Mouse (Mus musculus) heart, embryonic 13.5 days (tissue): ENCODE measurements at regions not wholly inside any gene's neighbourhood (a gene's known extent, or its start where the extent isn't known, plus 50 kb on each side); places are given as distances from the start of the nearest gene placed in this dataset.

ENCODE experiments used
- ATAC-seq: fragments of 200-750 bp; cut with Nextera tagmentation; 2 replicates; pipeline ENCODE4 v1.8.0; 2017; ENCODE audit warnings: moderate TSS enrichment; ENCODE audit not compliant: insufficient number of reproducible peaks, low FRiP score, low TSS enrichment; ENCODE audit errors: extremely low read depth
- H3K27ac ChIP-seq: fragments of 300-500 bp; sonication (generic); replicated peaks from 2 replicates; pipeline ENCODE4 v1.5.1; 2015; ENCODE audit warnings: moderate library complexity, mild to moderate bottlenecking, inconsistent platforms
- H3K27me3 ChIP-seq: fragments of 300-500 bp; sonication (generic); replicated peaks from 2 replicates; pipeline ENCODE4 v1.6.1; 2015; ENCODE audit warnings: mild to moderate bottlenecking, inconsistent platforms
- H3K36me3 ChIP-seq: fragments of 300-500 bp; sonication (generic); 2 replicates; pipeline ENCODE4 v1.6.1; 2015; ENCODE audit warnings: mild to moderate bottlenecking, inconsistent platforms
- H3K4me1 ChIP-seq: fragments of 300-500 bp; sonication (generic); 2 replicates; pipeline ENCODE4 v1.6.1; 2015; ENCODE audit warnings: inconsistent platforms
- H3K4me2 ChIP-seq: fragments of 300-500 bp; sonication (generic); 2 replicates; pipeline ENCODE4 v1.6.1; 2015; ENCODE audit warnings: inconsistent platforms, mild to moderate bottlenecking, moderate library complexity
- H3K4me3 ChIP-seq: fragments of 300-500 bp; sonication (generic); 2 replicates; pipeline ENCODE4 v1.5.1; 2015; ENCODE audit warnings: moderate library complexity, mild to moderate bottlenecking, inconsistent platforms
- H3K9ac ChIP-seq: fragments of 300-500 bp; sonication (generic); 2 replicates; pipeline ENCODE4 v1.6.1; 2015; ENCODE audit warnings: inconsistent platforms, mild to moderate bottlenecking, moderate library complexity
- H3K9me3 ChIP-seq: fragments of 300-500 bp; sonication (generic); 2 replicates; pipeline ENCODE4 v1.6.1; 2016; ENCODE audit warnings: inconsistent platforms
- WGBS: fragments of 180-500 bp; shearing (Covaris S2); methylation state at CpG from one replicate; pipeline ENCODE4 v1.1.7; 2015; ENCODE audit warnings: mixed read lengths; 5-methylcytosine and 5-hydroxymethylcytosine counted together

DNA sequence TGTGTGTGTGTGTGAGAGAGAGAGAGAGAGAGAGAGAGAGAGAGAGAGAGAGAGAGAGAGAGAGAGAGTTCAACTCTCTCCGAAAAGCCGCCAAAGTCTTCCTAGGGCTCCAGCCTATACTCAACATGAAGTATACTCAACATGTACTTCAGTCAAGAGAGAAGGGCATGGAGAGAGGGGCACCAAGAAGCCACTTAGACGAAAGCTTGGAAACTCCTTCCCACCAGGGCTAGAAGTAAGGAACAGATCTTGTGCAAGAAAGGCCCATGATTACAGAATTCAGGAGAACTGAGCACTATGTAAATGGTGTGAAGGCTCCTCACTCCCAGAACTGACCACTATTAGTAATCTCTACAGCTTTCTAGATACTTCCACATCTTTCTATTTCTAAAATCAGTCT, 467.4 kb upstream of the Hs6st1 start:
- Histone ChIP-seq H3K27me3 (no peaks in the 10 kb centered on the region), H3K36me3 (no peaks in the 10 kb centered on the region), H3K4me1 (no peaks in the 10 kb centered on the region), H3K4me2 (no peak overlapping the region), H3K27ac (no peak overlapping the region), H3K9me3 (peaks cover 5% of the 10 kb centered on the region; the same call in 1 of the 2 replicates), H3K9ac (no peak overlapping the region), H3K4me3 (no peak overlapping the region)
- WGBS, result 88% methylated on average over 3 of the region's 3 CpGs
- no peak for ATAC-seq

GRCm38 (mm10) chr1:35615131-35615530, 453.1 kb upstream of the Hs6st1 start:
- Histone ChIP-seq H3K9me3 (no peaks in the 10 kb centered on the region), H3K27ac (no peak overlapping the region), H3K9ac (no peak overlapping the region), H3K27me3 (no peaks in the 10 kb centered on the region), H3K4me3 (no peak overlapping the region), H3K4me1 (no peaks in the 10 kb centered on the region), H3K36me3 (no peaks in the 10 kb centered on the region), H3K4me2 (no peak overlapping the region)
- 65% methylated on average over 3 of the region's 3 CpGs for WGBS
- ATAC-seq, result no peak

GRCm38 (mm10) chr1:35619476-35619875, 448.7 kb upstream of the Hs6st1 start:
- no peak for ATAC-seq
- 52% methylated on average over 4 of the region's 4 CpGs for WGBS

DNA sequence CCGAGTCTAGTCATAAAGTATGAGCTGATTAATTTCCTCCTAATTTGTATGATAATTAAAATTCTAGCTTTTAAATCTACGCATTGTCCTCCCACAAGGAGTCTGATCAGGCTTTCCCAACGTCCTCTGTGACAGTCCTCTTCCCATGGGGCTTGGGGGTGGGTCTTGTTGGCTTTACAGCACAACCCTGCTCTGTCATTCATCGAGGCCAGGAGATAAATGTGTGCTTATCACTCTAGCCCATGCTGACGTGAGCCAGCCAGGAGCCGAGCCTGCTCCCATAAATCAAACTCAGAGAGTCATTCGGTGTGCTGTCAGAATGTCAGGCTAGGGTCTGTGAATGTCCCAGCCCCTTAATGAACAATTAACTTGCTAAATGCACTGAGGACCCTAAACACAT, 425.6 kb upstream of the Hs6st1 start:
- Histone ChIP-seq H3K9me3 (no peaks in the 10 kb centered on the region), H3K4me3 (no peak overlapping the region), H3K4me1 (peaks cover 6% of the 10 kb centered on the region; the same call in 1 of the 2 replicates), H3K27me3 (no peaks in the 10 kb centered on the region), H3K27ac (no peak overlapping the region), H3K9ac (no peak overlapping the region), H3K4me2 (no peak overlapping the region), H3K36me3 (no peaks in the 10 kb centered on the region)
- 22% methylated on average over 7 of the region's 7 CpGs for whole genome bisulfite sequencing
- no peak for ATAC-seq

More at GRCm38 (mm10) chr1:35619476-35619875, 448.7 kb upstream of the Hs6st1 start:
- H3K9me3 ChIP-seq, result no peaks in the 10 kb centered on the region
- H3K27ac ChIP-seq, result no peak overlapping the region
- H3K9ac ChIP-seq, result no peak overlapping the region
- no peak overlapping the region for H3K4me2 ChIP-seq
- H3K4me3 ChIP-seq, result no peak overlapping the region
- no peaks in the 10 kb centered on the region for H3K36me3 ChIP-seq
- no peaks in the 10 kb centered on the region for H3K4me1 ChIP-seq
- no peaks in the 10 kb centered on the region for H3K27me3 ChIP-seq

- H3K4me2 ChIP-seq, result no peak overlapping the region
- no peak overlapping the region for H3K27ac ChIP-seq
- H3K36me3 ChIP-seq, result no peaks in the 10 kb centered on the region
- H3K4me3 ChIP-seq, result no peak overlapping the region
- H3K4me1 ChIP-seq, result no peaks in the 10 kb centered on the region
- H3K9me3 ChIP-seq, result no peaks in the 10 kb centered on the region
- no peak overlapping the region for H3K9ac ChIP-seq
- ATAC-seq, result no peak
- 73% methylated on average over 13 of the region's 13 CpGs for WGBS
- H3K27me3 ChIP-seq, result no peaks in the 10 kb centered on the region
Observed at GRCm38 (mm10) chr1:35653119-35653956, 414.9 kb upstream of the Hs6st1 start.

DNA sequence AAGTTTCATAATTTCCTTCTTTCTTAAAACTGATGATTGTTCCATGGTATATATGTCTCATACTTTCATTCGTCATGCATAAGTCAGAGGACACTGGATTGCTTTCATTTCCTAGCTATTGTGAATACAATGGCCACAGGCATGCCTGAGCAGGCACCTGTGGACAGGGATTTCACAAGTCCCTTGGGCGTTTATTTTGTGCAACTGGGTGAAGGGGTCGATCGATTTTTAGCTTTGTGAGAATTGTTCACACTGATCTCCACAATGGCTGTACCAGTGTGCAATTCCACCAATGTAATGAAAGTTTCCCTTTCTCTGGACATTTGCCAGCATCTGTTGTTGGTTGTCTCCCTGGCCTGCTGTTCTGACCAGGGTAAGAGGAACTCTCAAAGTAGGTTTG, 405.2 kb upstream of the Hs6st1 start:
- Histone ChIP-seq H3K4me3 (no peak overlapping the region), H3K27me3 (no peaks in the 10 kb centered on the region), H3K4me1 (no peaks in the 10 kb centered on the region), H3K9ac (no peak overlapping the region), H3K27ac (no peak overlapping the region), H3K9me3 (0 out of 2 replicates have a peak, but pooled peaks cover 2% of the 10 kb centered on the region), H3K36me3 (no peaks in the 10 kb centered on the region), H3K4me2 (no peak overlapping the region)
- 84% methylated on average over 4 of the region's 4 CpGs for WGBS
- no peak for ATAC-seq

- no peak overlapping the region for H3K4me3 ChIP-seq
- H3K4me2 ChIP-seq, result no peak overlapping the region
- no peaks in the 10 kb centered on the region for H3K36me3 ChIP-seq
- no peak overlapping the region for H3K27ac ChIP-seq
- 73% methylated on average over 4 of the region's 4 CpGs for WGBS
- H3K9me3 ChIP-seq, result peaks cover 2% of the 10 kb centered on the region; the same call in 1 of the 2 replicates
- no peaks in the 10 kb centered on the region for H3K4me1 ChIP-seq
- no peak for ATAC-seq
- no peak overlapping the region for H3K9ac ChIP-seq
- no peaks in the 10 kb centered on the region for H3K27me3 ChIP-seq
Observed at GRCm38 (mm10) chr1:35673524-35673923, 394.7 kb upstream of the Hs6st1 start.

DNA sequence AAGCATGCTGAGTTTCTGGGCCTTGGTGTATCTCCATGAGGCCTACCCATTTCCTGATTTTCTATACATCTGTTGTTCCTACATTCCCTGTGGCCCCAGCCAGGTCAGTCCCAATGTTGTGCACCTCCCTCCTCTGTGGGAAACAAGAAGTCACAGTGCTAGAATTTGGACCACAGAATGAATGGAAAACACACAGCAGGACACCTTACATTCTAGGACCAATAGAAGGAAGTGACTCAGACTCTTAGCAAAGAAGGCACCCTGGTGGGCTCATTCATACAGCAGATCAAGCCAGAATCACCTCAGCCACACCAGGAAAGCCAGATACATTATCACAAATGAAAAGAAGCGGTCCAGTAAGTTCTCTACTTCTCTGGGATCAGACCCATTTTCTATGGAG, 394.2 kb upstream of the Hs6st1 start:
- no peak for ATAC-seq
- H3K4me2 ChIP-seq, result no peak overlapping the region
- 68% methylated on average over 1 of the region's 1 CpGs for WGBS

GRCm38 (mm10) chr1:35682511-35682949, 385.7 kb upstream of the Hs6st1 start:
- no peak for ATAC-seq
- 69% methylated on average over 8 of the region's 8 CpGs for WGBS

More for the DNA sequence above, 394.2 kb upstream of the Hs6st1 start:
- H3K9me3 ChIP-seq, result peaks cover 2% of the 10 kb centered on the region; the same call in 1 of the 2 replicates
- H3K27ac ChIP-seq, result no peak overlapping the region
- no peaks in the 10 kb centered on the region for H3K36me3 ChIP-seq
- no peak overlapping the region for H3K4me3 ChIP-seq
- no peaks in the 10 kb centered on the region for H3K27me3 ChIP-seq
- H3K9ac ChIP-seq, result no peak overlapping the region
- H3K4me1 ChIP-seq, result no peaks in the 10 kb centered on the region

GRCm38 (mm10) chr1:35685651-35686050, 382.5 kb upstream of the Hs6st1 start:
- H3K27ac ChIP-seq, result no peak overlapping the region
- 40% methylated on average over 6 of the region's 6 CpGs for WGBS
- no peaks in the 10 kb centered on the region for H3K36me3 ChIP-seq
- H3K27me3 ChIP-seq, result no peaks in the 10 kb centered on the region
- no peak overlapping the region for H3K4me3 ChIP-seq
- ATAC-seq, result no peak
- H3K4me2 ChIP-seq, result no peak overlapping the region
- H3K9me3 ChIP-seq, result no peaks in the 10 kb centered on the region
- no peak overlapping the region for H3K9ac ChIP-seq
- peaks cover 17% of the 10 kb centered on the region for H3K4me1 ChIP-seq

More at GRCm38 (mm10) chr1:35682511-35682949, 385.7 kb upstream of the Hs6st1 start:
- Histone ChIP-seq H3K4me3 (no peak overlapping the region), H3K27me3 (no peaks in the 10 kb centered on the region), H3K36me3 (no peaks in the 10 kb centered on the region), H3K9ac (no peak overlapping the region), H3K9me3 (peaks cover 2% of the 10 kb centered on the region; the same call in 1 of the 2 replicates), H3K4me1 (peaks cover 11% of the 10 kb centered on the region), H3K4me2 (no peak overlapping the region), H3K27ac (no peak overlapping the region)

DNA sequence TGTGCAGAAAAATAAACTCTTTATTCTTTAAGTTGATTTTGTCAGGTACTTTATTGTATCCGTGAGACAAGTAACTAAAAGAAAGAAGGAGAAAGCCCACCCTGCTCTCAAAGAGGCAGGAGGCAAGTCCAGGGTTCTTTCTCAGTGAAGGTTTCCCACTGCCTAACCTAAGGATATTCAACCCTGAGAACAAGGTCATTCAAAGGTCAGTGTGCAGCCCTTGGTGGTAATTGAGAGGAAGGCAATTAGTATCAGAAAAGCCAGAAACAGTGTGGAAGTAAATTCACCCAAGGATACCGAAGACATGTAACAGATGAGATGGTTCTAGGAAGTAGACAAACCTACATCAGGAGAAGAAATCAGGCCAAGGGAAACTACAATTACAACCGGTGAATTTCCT, 373.9 kb upstream of the Hs6st1 start:
- WGBS, result 67% methylated on average over 3 of the region's 3 CpGs
- H3K9me3 ChIP-seq, result 0 out of 2 replicates have a peak, but pooled peaks cover 3% of the 10 kb centered on the region
- H3K9ac ChIP-seq, result no peak overlapping the region
- H3K4me3 ChIP-seq, result no peak overlapping the region
- H3K4me1 ChIP-seq, result 0 out of 2 replicates have a peak, but pooled peaks cover 4% of the 10 kb centered on the region
- H3K4me2 ChIP-seq, result no peak overlapping the region
- no peak for ATAC-seq
- no peaks in the 10 kb centered on the region for H3K36me3 ChIP-seq
- no peak overlapping the region for H3K27ac ChIP-seq
- H3K27me3 ChIP-seq, result peaks cover 13% of the 10 kb centered on the region; the same call in 1 of the 2 replicates
